In genomic region chr11:116226414-116226813, GRCm38 (mm10) we compare ENCODE assay signal across 8 mouse cellular contexts. TPM values are rescaled to one million over a fixed set of nuclear protein-coding genes. Genes with fewer than 3 reads are reported as not detected.
DNase-seq lines count a peak whose midpoint lies in the region; ATAC-seq lines count a peak whose summit lies in the region.

No protein-coding gene starts in this region.

- no peak overlapping the region for H3K4me2 ChIP-seq in hindbrain, embryonic 13.5 days

- intact Hi-C loops in heart, postnatal 36 days (cut with DNase I), result loop anchor here (1.0 to 5.0 kb wide), 3 partner anchors 68 to 238 kb away; no protein-coding TSS in a partner anchor
- intact Hi-C loops in left cerebral cortex, postnatal 25 days (cut with DNase I), result loop anchor here (2.0 to 10.0 kb wide), 3 partner anchors 68 to 236 kb away; no protein-coding TSS in a partner anchor

- H3K27me3 ChIP-seq in hindbrain, embryonic 10.5 days (ENCODE audit: insufficient read depth, poor library complexity, severe bottlenecking), result peaks cover 60% of the 10 kb centered on the region
- peaks cover 47% of the 10 kb centered on the region for H3K27me3 ChIP-seq in hindbrain, embryonic 13.5 days

- 5% methylated on average over 2 of the region's 2 CpGs for WGBS in hindbrain, embryonic 10.5 days
- 5% methylated on average over 2 of the region's 2 CpGs for whole genome bisulfite sequencing in hindbrain, embryonic 13.5 days

- H3K4me3 ChIP-seq in hindbrain, embryonic 10.5 days, result no peak overlapping the region
- H3K4me3 ChIP-seq in hindbrain, embryonic 13.5 days, result no peak overlapping the region

- no peaks in the 10 kb centered on the region for H3K36me3 ChIP-seq in hindbrain, embryonic 10.5 days
- no peaks in the 10 kb centered on the region for H3K36me3 ChIP-seq in hindbrain, embryonic 13.5 days

- no peak overlapping the region for H3K27ac ChIP-seq in hindbrain, embryonic 10.5 days
- no peak overlapping the region for H3K27ac ChIP-seq in hindbrain, embryonic 13.5 days

- no peak overlapping the region for H3K9ac ChIP-seq in hindbrain, embryonic 13.5 days

- peaks cover 10% of the 10 kb centered on the region for H3K9me3 ChIP-seq in hindbrain, embryonic 10.5 days
- H3K9me3 ChIP-seq in hindbrain, embryonic 13.5 days, result no peaks in the 10 kb centered on the region

- ATAC-seq in hindbrain, embryonic 13.5 days (ENCODE audit: low FRiP score), result no peak

- H3K4me1 ChIP-seq in hindbrain, embryonic 10.5 days (replicated peaks), result peaks cover 36% of the 10 kb centered on the region
- H3K4me1 ChIP-seq in hindbrain, embryonic 13.5 days (replicated peaks), result peaks cover 10% of the 10 kb centered on the region

- DNase-seq in hindbrain, embryonic 10.5 days (ENCODE audit: low spot score), result peak; percentile 80
- DNase-seq in adipocyte (ENCODE audit: low spot score), result peak; percentile 92
- DNase-seq in embryo, embryonic 10.5 days (ENCODE audit: low spot score), result peak; percentile 90
- DNase-seq in heart, postnatal 36 days, result peak; percentile 76 to 87
- DNase-seq in left cerebral cortex, postnatal 25 days (ENCODE audit: low spot score in 2 of 2), result peak; percentile 69 to 71
- peak; percentile 71 to 81 for DNase-seq in natural killer cell, adult 2 months (ENCODE audit: low spot score in 2 of 2)
- DNase-seq in testis, postnatal 10 days (ENCODE audit: low spot score), result peak; percentile 95

RNA-seq across cellular contexts. Expression of gene Evpl, which starts 11.5 kb away (rescaled TPM):
- 0.35 and 0.76 TPM in 2 replicates for polyA plus RNA-seq in hindbrain, embryonic 10.5 days (2016; fragmentation: Nextera tagmentation; extraction: Ambion mirVana)
- 0.35 and 0.43 TPM in 2 replicates for polyA plus RNA-seq in hindbrain, embryonic 13.5 days (2015; fragmentation: Nextera tagmentation; extraction: Ambion mirVana)
- total RNA-seq in heart, postnatal 36 days (2021), result 1 to 10 TPM in 1 of 2 experiments, under 1 TPM in 1; 0.62 to 1.0 TPM
- total RNA-seq in left cerebral cortex, postnatal 25 days (2021), result 1 to 10 TPM in 1 of 2 experiments, under 1 TPM in 1; 0.92 to 1.1 TPM

RNA-seq across cellular contexts. Expression of gene Acox1, which starts 27.6 kb away (rescaled TPM):
- 21.8 TPM in 2 replicates for polyA plus RNA-seq in hindbrain, embryonic 10.5 days (2016; fragmentation: Nextera tagmentation; extraction: Ambion mirVana)
- polyA plus RNA-seq in hindbrain, embryonic 13.5 days (2015; fragmentation: Nextera tagmentation; extraction: Ambion mirVana), result 53.2 and 54.6 TPM in 2 replicates
- 100 to 1,000 TPM; 160 to 173 TPM for total RNA-seq in heart, postnatal 36 days (2021)
- 100 to 1,000 TPM; 110 to 111 TPM for total RNA-seq in left cerebral cortex, postnatal 25 days (2021)

RNA-seq across cellular contexts. Expression of gene Ten1, which starts 27.8 kb away (rescaled TPM):
- 68.5 and 78.9 TPM in 2 replicates for polyA plus RNA-seq in hindbrain, embryonic 10.5 days (2016; fragmentation: Nextera tagmentation; extraction: Ambion mirVana)
- polyA plus RNA-seq in hindbrain, embryonic 13.5 days (2015; fragmentation: Nextera tagmentation; extraction: Ambion mirVana), result 87.7 and 91.7 TPM in 2 replicates
- 10 to 100 TPM; 10.5 to 20.1 TPM for total RNA-seq in heart, postnatal 36 days (2021)
- 10 to 100 TPM; 40.6 to 42.4 TPM for total RNA-seq in left cerebral cortex, postnatal 25 days (2021)

RNA-seq across cellular contexts. Expression of gene Srp68, which starts 47.6 kb away (rescaled TPM):
- 96.2 and 100 TPM in 2 replicates for polyA plus RNA-seq in hindbrain, embryonic 10.5 days (2016; fragmentation: Nextera tagmentation; extraction: Ambion mirVana)
- 63.7 and 64.4 TPM in 2 replicates for polyA plus RNA-seq in hindbrain, embryonic 13.5 days (2015; fragmentation: Nextera tagmentation; extraction: Ambion mirVana)
- total RNA-seq in heart, postnatal 36 days (2021), result 10 to 100 TPM; 65.9 to 71.2 TPM
- 10 to 100 TPM; 65.8 to 69.8 TPM for total RNA-seq in left cerebral cortex, postnatal 25 days (2021)

RNA-seq across cellular contexts. Expression of gene Galr2, which starts 54.3 kb away (rescaled TPM):
- polyA plus RNA-seq in hindbrain, embryonic 10.5 days (2016; fragmentation: Nextera tagmentation; extraction: Ambion mirVana), result 0.11 and 0.33 TPM in 2 replicates
- polyA plus RNA-seq in hindbrain, embryonic 13.5 days (2015; fragmentation: Nextera tagmentation; extraction: Ambion mirVana), result 0.27 and 0.56 TPM in 2 replicates
- not detected for total RNA-seq in heart, postnatal 36 days (2021)
- total RNA-seq in left cerebral cortex, postnatal 25 days (2021), result not detected
